Mouse (Mus musculus) testis, adult 2 months (tissue): ENCODE results near the gene Il17rd. TPM values are rescaled to one million over a fixed set of nuclear protein-coding genes. Genes with fewer than 3 reads are reported as not detected.

Experiments
- H3K27ac ChIP-seq: fragments of 200-500 bp; 2 replicates; pipeline ENCODE4 v1.5.1; 2012; ENCODE audit warnings: low read depth, low read length; ENCODE audit not compliant: control insufficient read depth, insufficient read depth
- H3K27me3 ChIP-seq: fragments of 200-500 bp; 2 replicates; pipeline ENCODE4 v1.6.1; 2012; ENCODE audit warnings: mild to moderate bottlenecking, low read length, moderate library complexity; ENCODE audit not compliant: control insufficient read depth, insufficient read depth
- H3K36me3 ChIP-seq: fragments of 200-500 bp; 2 replicates; pipeline ENCODE4 v1.6.1; 2012; ENCODE audit warnings: mild to moderate bottlenecking, low read length; ENCODE audit not compliant: control insufficient read depth, insufficient read depth
- H3K4me1 ChIP-seq: fragments of 200-500 bp; 2 replicates; pipeline ENCODE4 v1.6.1; 2012; ENCODE audit warnings: low read length; ENCODE audit not compliant: control insufficient read depth, insufficient read depth
- H3K4me3 ChIP-seq: fragments of 200-500 bp; 2 replicates; pipeline ENCODE4 v1.5.1; 2012; ENCODE audit warnings: low read depth, mild to moderate bottlenecking, low read length, moderate library complexity, mixed read lengths; ENCODE audit not compliant: control insufficient read depth
- CTCF ChIP-seq: fragments of 200-500 bp; IDR thresholded peaks from 2 replicates; pipeline ENCODE4 v1.5.1; 2012; ENCODE audit warnings: low read depth, mild to moderate bottlenecking, inconsistent platforms, low read length, moderate library complexity; ENCODE audit not compliant: control insufficient read depth, insufficient read depth, insufficient replicate concordance
- POLR2A ChIP-seq: fragments of 200-500 bp; IDR thresholded peaks from 2 replicates; pipeline ENCODE4 v1.6.1; 2012; ENCODE audit warnings: low read depth, mild to moderate bottlenecking, inconsistent platforms, low read length, moderate library complexity; ENCODE audit not compliant: control insufficient read depth
- polyA plus RNA-seq: library from polyadenylated mRNA; depleted of rRNA; stranded (reverse); fragments of >200 nt; gene quantifications from 2 replicates; pipeline ENCODE4 v1.2.3, GENCODE M21; 2012; rRNA removed

Gene Il17rd
- polyA plus RNA-seq, 1 experiment = 5.4 TPM

DNA sequence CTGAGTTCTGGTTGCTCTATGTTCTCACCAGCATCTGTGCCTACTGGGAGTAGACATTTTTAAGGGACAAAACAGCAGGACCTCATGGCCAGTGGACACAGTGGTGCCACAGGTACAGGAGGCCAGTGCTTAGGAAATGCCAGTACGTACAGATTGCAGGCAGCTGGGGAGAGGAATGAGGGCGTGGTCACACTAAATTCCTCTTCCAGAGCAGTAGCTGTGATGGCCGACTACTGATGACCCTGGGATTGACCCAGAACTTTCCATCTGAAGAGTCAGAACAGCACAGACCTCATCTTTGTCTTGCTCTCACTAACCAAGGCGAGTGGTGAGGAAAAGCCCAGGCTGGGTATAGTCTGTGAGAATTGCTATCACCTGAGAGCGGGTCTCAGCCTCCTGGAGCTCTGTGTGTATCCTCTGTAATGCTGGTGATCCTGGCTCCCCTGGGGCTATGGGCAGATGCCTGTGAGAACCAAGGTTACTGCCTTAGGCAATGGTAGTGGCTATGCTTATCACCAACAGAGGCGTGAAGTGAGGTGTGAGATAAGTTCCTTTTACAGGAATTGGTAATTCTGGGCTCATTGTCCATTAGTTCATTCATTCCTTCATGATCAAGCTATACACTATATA lies 111.4 kb downstream of the Il17rd start:
- Histone ChIP-seq H3K4me1 (peaks cover 3% of the 10 kb centered on the region; the same call in 1 of the 2 replicates), H3K36me3 (no peaks in the 10 kb centered on the region), H3K4me3 (no peak overlapping the region), H3K27ac (no peak overlapping the region), H3K27me3 (no peaks in the 10 kb centered on the region)
- TF ChIP-seq POLR2A (no peak), CTCF (no peak)

DNA sequence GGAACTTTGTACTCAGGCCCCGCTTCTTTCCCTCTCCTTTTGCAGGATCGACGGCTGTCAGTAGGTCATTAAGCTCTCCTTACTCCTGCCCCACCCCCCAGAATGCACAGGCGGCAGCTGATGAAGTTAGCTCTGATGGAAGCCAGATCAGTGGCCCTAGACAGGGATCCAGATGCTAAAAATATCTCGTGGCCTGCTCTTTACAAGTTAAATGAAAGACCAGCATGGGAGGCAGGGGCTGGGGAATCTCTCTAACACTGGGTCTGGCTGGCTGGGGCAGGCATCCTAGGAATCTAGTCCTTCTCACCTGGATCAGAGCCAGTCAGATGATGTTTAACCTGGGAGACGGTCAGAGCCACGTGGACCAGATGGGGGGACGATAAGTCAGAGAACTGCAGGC lies 112.7 kb downstream of the Il17rd start:
- no peak overlapping the region for H3K27ac ChIP-seq
- no peaks in the 10 kb centered on the region; the same call in 1 of the 2 replicates for H3K4me1 ChIP-seq
- H3K4me3 ChIP-seq = no peak overlapping the region
- no peaks in the 10 kb centered on the region for H3K27me3 ChIP-seq
- no peaks in the 10 kb centered on the region for H3K36me3 ChIP-seq
- no peak for TF ChIP-seq POLR2A
- TF ChIP-seq CTCF = no peak

DNA sequence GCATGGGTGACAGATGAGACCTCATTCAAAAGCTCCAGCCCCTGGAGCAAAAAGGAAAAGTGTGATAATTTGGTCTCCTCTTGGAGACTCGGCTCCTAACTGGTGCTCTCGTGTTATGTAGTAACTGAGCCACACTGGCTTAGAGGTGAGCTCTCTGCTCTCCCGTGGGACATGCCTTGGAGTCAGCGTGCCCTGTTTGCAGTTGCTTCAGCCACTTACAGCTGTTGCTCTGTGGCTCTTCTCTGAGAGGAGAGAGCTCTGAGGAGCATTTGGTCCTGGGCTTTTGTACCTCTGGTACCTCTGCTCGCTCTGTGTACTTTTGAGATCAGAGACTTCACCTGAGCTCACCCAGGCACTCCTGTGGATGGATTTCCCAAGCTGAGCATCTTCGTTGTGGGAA lies 116.3 kb downstream of the Il17rd start:
- no peaks in the 10 kb centered on the region for H3K27me3 ChIP-seq
- TF ChIP-seq POLR2A (no peak), CTCF (no peak)

DNA sequence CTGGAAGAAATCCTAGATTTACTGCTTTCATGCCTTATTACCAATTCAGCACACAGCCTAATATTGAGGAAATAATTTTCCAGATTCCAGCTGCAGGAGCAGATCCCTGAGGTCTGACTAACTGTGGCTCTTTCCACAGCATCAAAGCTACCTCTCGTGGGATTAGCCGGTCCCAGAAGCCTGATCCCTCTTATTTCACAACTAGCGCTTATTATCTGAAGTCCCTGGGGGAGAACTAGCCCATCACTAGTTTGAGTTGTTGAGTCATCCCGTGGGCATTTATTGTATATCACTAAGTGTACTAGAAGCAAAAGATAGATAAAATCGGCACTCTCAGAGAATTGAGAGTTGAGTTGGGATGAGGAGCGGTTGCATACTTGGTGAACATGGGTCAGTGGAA lies 117.3 kb downstream of the Il17rd start:
- Histone ChIP-seq H3K36me3 (no peaks in the 10 kb centered on the region), H3K27me3 (no peaks in the 10 kb centered on the region), H3K4me1 (no peaks in the 10 kb centered on the region; the same call in 1 of the 2 replicates), H3K27ac (no peak overlapping the region), H3K4me3 (no peak overlapping the region)
- TF ChIP-seq CTCF = no peak
- TF ChIP-seq POLR2A = no peak

More for the DNA sequence above, 116.3 kb downstream of the Il17rd start:
- H3K36me3 ChIP-seq = no peaks in the 10 kb centered on the region
- H3K4me3 ChIP-seq = no peak overlapping the region
- no peak overlapping the region for H3K27ac ChIP-seq
- H3K4me1 ChIP-seq = no peaks in the 10 kb centered on the region; the same call in 1 of the 2 replicates

Other genes with a start within 250 kb of the Il17rd start
- 3.0 and 3.1 TPM in 2 replicates for gene Asb14, start 144.4 kb upstream of the Il17rd start, polyA plus RNA-seq
- 3.8 and 4.9 TPM in 2 replicates for gene Appl1, start 67.7 kb upstream of the Il17rd start, polyA plus RNA-seq
- gene Hesx1, start 44.5 kb upstream of the Il17rd start, polyA plus RNA-seq = not detected in 2 replicates
- gene Arhgef3, start 76.0 kb downstream of the Il17rd start, polyA plus RNA-seq = 6.5 and 7.7 TPM in 2 replicates